Mouse (Mus musculus) heart, adult 2 months (tissue): ENCODE results near the gene Ticam1.

Experiments
- CTCF ChIP-seq: fragments of 200-600 bp; IDR thresholded peaks from 2 replicates; pipeline ENCODE4 v1.8.1; 2022; ENCODE audit warnings: antibody characterized with exemption, mild to moderate bottlenecking, moderate library complexity
- EP300 ChIP-seq: fragments of 200-500 bp; IDR thresholded peaks from 2 replicates; pipeline ENCODE4 v1.6.1; 2011; ENCODE audit warnings: low read depth, low read length, control low read depth; ENCODE audit not compliant: insufficient read depth
- POLR2A ChIP-seq: fragments of 200-500 bp; IDR thresholded peaks from 2 replicates; pipeline ENCODE4 v1.6.1; 2011; ENCODE audit warnings: mild to moderate bottlenecking, low read depth, low read length, control low read depth; ENCODE audit not compliant: insufficient read depth

GRCm38 (mm10) chr17:56255429-56255828 lies 21.2 kb downstream of the Ticam1 start:
- TF ChIP-seq POLR2A (no peak), CTCF (no peak), EP300 (no peak)
